Mouse (Mus musculus): ENCODE results near the gene Smarcal1. TPM values are rescaled to one million over a fixed set of nuclear protein-coding genes. Genes with fewer than 3 reads are reported as not detected.

The Smarcal1 gene
- polyA plus RNA-seq (2011; ENCODE audit: insufficient read depth, insufficient read length, low replicate concordance, missing spikeins), result 6.6 and 12.1 TPM in 2 replicates

DNA sequence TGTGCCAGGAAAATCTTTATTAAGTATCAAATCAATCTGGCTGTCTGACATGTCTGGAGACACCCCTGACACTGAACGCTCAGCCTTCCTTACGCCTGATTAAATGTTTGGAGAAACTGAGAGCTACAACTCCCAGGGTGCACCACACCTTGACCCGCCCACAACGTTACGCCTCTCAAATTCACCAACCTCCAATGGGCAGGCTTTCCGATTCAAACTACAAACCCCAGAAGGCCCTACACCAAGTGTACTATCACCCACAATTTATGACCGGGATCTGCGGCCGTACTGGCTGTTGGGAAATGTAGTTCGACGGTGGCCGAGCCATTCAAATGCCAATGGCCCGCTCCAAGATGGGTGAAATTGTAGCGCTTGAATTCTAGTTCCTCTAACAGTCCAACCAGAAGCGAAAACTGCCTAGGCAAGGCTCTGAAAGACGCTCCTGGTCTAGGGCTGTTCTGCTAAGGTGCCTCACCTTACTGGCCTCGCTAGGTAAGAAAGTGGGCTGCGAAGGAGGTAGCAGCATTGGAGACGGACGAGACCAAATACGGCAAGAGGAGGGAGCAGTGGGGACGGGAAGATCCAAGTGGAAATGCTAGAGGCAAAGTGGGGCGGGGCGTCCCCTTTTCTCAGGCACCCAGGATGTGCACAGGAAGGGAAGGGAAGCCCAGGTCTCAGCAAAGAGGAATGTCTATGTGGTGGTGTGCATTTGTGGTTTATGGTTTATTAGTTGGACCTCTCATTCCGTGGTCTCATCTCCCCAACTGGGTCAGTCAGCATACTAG is at the start of gene Smarcal1:
Smarcal1 (plus strand) TSS at position 305 of the 785 bp plus-strand sequence.
- TF ChIP-seq CTCF (IDR thresholded peaks at IDR 0.05; ENCODE audit: control insufficient read depth, insufficient read depth, low read length), result no peak
- TF ChIP-seq POLR2A (IDR thresholded peaks at IDR 0.05; ENCODE audit: borderline replicate concordance, control insufficient read depth, low read depth, low read length), result no peak
- WGBS, result under 1% methylated on average over 25 of the region's 25 CpGs
- no peaks in the 10 kb centered on the region; the same call in 1 of the 2 replicates for H3K4me1 ChIP-seq (ENCODE audit: control insufficient read depth, insufficient read depth, low read length)
- H3K4me3 ChIP-seq (replicated peaks; ENCODE audit: control insufficient read depth, low read depth, low read length), result peak within 1 kb of the TSS; percentile 86
- peak within 1 kb of the TSS; percentile 38 for H3K27ac ChIP-seq (ENCODE audit: control insufficient read depth, insufficient read depth, low read depth, low read length, poor library complexity)

DNA sequence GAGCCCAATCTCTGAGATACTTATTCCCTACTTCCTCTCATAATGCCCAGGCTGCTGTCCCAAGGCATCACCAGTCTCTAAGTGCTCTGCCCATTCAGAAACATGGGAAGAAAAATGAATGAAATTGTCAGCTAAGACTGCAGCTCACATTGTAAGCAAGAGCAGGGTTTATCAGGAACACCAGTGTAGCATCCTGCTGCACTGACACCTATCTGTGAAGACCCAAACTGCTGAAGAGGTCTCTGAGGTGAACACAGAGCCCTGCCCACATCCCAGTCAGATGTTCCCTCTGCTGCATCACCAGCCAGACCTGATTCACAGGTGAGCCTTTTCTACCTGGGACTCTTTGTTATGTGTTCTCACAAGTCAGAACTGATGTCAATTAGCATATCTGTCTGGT is 49.6 kb upstream of the Smarcal1 start:
- TF ChIP-seq CTCF (IDR thresholded peaks at IDR 0.05; ENCODE audit: control insufficient read depth, insufficient read depth, low read length) (no peak), POLR2A (IDR thresholded peaks at IDR 0.05; ENCODE audit: borderline replicate concordance, control insufficient read depth, low read depth, low read length) (no peak)
- H3K27ac ChIP-seq (ENCODE audit: control insufficient read depth, insufficient read depth, low read depth, low read length, poor library complexity), result no peak overlapping the region
- H3K4me3 ChIP-seq (replicated peaks; ENCODE audit: control insufficient read depth, low read depth, low read length), result no peak overlapping the region
- H3K4me1 ChIP-seq (ENCODE audit: control insufficient read depth, insufficient read depth, low read length), result no peaks in the 10 kb centered on the region; the same call in 1 of the 2 replicates

DNA sequence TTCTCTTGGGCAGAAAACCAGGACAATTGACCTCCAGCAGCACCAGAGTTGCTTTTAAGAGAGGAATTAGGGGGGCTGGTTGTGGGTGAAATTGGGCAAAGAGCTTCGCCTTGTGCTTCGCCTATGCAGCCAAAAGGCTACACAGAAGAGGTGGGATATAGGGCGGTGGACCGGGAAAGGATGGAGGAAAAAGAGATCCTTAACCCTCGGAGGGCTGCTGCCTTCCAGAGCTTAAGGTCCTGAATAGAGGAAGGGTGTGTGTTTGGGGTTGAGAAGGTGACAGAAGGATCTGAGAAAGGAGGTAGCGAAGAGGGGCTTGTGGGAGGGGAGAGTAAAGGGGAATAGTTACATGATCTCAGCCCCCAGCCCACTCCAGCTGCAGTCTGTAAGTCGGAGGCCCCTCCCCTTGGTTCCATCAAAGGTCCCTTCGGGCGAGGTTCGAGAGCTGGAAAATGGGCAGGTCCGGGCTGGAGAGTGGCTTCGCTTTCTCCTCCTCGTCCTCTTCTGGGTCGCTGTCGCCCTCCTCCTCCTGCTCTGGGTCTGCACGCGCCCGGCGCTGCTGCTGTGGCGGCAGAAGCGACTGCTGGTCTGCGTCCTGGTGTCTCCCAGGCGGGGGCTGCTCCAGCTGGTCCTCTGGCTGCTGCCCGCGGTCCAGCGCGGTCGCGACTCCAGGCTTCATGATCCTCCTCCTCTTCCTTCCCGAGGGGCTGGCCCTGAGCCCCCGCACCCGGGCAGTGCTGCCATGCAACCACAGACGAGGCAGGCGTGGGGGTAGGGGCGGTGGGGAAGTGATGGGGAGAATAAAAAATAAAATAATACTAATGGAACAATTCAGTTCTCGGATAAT is 47.1 kb upstream of the Smarcal1 start:
- 5% methylated on average over 36 of the region's 36 CpGs for WGBS
- Histone ChIP-seq H3K27ac (ENCODE audit: control insufficient read depth, insufficient read depth, low read depth, low read length, poor library complexity) (no peak overlapping the region), H3K4me1 (ENCODE audit: control insufficient read depth, insufficient read depth, low read length) (no peaks in the 10 kb centered on the region; the same call in 1 of the 2 replicates), H3K4me3 (replicated peaks; ENCODE audit: control insufficient read depth, low read depth, low read length) (no peak overlapping the region)
- TF ChIP-seq CTCF (IDR thresholded peaks at IDR 0.05; ENCODE audit: control insufficient read depth, insufficient read depth, low read length), result no peak
- TF ChIP-seq POLR2A (IDR thresholded peaks at IDR 0.05; ENCODE audit: borderline replicate concordance, control insufficient read depth, low read depth, low read length), result no peak

DNA sequence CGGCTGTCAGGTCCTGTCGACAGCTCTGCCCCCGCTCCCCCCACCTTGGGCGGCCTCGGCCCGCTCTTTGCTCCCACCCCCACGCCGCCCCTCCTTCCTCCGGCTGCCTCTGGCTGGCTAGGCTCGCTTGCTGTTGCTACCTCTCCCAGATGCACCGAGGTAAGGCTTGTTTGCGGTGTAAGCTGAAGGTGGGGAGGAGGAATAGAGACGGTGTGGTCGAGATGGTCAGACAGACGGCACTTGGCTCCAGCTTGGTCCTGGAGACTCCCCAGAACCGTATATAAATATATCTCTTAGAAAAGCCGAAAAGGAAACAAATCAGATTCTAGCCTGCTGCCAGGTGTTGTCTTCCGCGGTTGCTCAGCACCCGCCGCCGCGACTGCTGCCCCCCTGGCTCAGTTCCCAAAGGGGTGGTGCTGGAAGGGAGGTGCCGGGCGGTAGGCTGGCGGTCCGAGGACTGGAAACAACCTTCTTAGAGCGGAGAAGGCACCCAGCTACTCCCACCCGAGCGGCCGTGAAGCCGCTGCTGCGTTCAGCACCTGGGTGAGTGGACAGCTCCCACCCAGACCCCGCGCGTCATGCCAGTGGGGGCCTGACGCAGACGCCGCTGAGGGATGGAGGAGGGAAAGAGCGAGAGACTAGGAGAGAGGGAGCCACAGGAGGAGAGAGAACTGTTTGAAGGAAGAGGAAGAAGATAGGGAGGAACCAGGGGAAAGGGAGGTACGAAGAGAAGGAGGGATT is 46.3 kb upstream of the Smarcal1 start, which contains the start of gene March4:
March4 (minus strand) TSS at position 320 of the 741 bp plus-strand sequence.
- 3% methylated on average over 41 of the region's 41 CpGs for WGBS
- Histone ChIP-seq H3K27ac (ENCODE audit: control insufficient read depth, insufficient read depth, low read depth, low read length, poor library complexity) (no peak within 1 kb of the TSS; the same call in 1 of the 2 replicates), H3K4me3 (replicated peaks; ENCODE audit: control insufficient read depth, low read depth, low read length) (no peak within 1 kb of the TSS), H3K4me1 (ENCODE audit: control insufficient read depth, insufficient read depth, low read length) (no peaks in the 10 kb centered on the region; the same call in 1 of the 2 replicates)
- no peak for TF ChIP-seq POLR2A (IDR thresholded peaks at IDR 0.05; ENCODE audit: borderline replicate concordance, control insufficient read depth, low read depth, low read length)
- no peak for TF ChIP-seq CTCF (IDR thresholded peaks at IDR 0.05; ENCODE audit: control insufficient read depth, insufficient read depth, low read length)

DNA sequence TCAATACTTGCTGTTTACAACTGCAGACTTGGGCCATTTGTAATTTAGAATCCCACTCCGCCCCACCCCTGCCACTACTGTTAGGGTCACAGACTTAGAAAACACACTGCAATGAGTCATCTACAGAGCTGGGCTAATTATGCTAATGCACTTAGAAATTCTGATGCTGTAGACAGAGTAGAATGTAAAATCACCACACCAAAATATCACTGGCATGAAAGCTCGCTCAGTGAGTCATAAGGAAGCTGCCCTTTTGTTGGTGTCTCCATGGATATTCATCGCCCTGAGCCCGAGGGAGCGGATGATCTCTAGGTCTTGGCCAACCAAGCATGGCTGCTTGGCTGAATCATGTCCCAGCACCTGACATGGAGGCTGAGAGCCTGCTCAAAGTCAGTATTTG is 44.8 kb upstream of the Smarcal1 start:
- 81% methylated on average over 5 of the region's 5 CpGs for WGBS
- Histone ChIP-seq H3K4me1 (ENCODE audit: control insufficient read depth, insufficient read depth, low read length) (no peaks in the 10 kb centered on the region; the same call in 1 of the 2 replicates), H3K27ac (ENCODE audit: control insufficient read depth, insufficient read depth, low read depth, low read length, poor library complexity) (no peak overlapping the region), H3K4me3 (replicated peaks; ENCODE audit: control insufficient read depth, low read depth, low read length) (no peak overlapping the region)
- TF ChIP-seq CTCF (IDR thresholded peaks at IDR 0.05; ENCODE audit: control insufficient read depth, insufficient read depth, low read length) (no peak), POLR2A (IDR thresholded peaks at IDR 0.05; ENCODE audit: borderline replicate concordance, control insufficient read depth, low read depth, low read length) (no peak)

DNA sequence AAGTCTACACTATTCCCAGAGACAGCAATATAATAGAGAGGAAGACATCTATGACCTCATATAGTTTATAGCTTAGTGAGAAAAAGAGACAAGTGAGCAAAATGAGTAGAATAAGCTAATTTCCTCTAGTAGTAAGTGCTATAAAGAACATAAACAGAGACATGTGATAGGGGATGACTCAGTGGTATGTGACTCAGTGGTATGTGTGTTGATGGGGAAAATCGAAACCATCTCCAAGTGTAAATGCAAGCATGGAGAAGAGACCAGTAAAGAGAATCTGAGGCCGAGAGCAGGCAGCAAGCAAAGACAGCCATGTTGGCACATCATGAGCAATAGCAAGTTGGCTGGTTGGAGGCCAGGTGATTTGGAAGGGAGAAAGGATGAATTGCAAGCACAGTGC is 32.7 kb upstream of the Smarcal1 start:
- H3K4me3 ChIP-seq (replicated peaks; ENCODE audit: control insufficient read depth, low read depth, low read length), result no peak overlapping the region
- H3K4me1 ChIP-seq (ENCODE audit: control insufficient read depth, insufficient read depth, low read length), result no peaks in the 10 kb centered on the region
- H3K27ac ChIP-seq (ENCODE audit: control insufficient read depth, insufficient read depth, low read depth, low read length, poor library complexity), result no peak overlapping the region
- TF ChIP-seq CTCF (IDR thresholded peaks at IDR 0.05; ENCODE audit: control insufficient read depth, insufficient read depth, low read length) (no peak), POLR2A (IDR thresholded peaks at IDR 0.05; ENCODE audit: borderline replicate concordance, control insufficient read depth, low read depth, low read length) (no peak)
- WGBS, result 73% methylated on average over 2 of the region's 2 CpGs

DNA sequence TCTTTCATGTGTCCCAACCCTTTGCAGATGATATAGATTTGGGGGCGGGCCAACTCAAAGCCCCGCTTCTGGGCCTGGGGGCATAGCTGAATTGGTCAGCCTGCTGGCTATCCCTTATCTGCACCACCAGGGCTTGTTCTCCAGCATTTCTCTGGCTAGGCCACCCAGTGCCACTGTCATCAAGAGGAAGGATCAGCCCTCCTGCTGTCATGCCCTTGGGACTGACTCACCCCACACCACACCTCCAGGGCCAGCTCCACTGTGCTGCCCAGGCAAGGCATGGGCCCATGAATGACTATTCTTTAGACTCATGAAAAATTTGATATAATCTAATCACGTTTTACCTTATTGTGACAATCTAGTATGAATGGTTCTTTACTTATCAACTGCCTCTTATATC is 26.6 kb upstream of the Smarcal1 start:
- no peak for TF ChIP-seq POLR2A (IDR thresholded peaks at IDR 0.05; ENCODE audit: borderline replicate concordance, control insufficient read depth, low read depth, low read length)
- TF ChIP-seq CTCF (IDR thresholded peaks at IDR 0.05; ENCODE audit: control insufficient read depth, insufficient read depth, low read length), result no peak
- Histone ChIP-seq H3K27ac (ENCODE audit: control insufficient read depth, insufficient read depth, low read depth, low read length, poor library complexity) (no peak overlapping the region), H3K4me1 (ENCODE audit: control insufficient read depth, insufficient read depth, low read length) (no peaks in the 10 kb centered on the region), H3K4me3 (replicated peaks; ENCODE audit: control insufficient read depth, low read depth, low read length) (no peak overlapping the region)
- WGBS, result 65% methylated on average over 3 of the region's 3 CpGs
